Mouse (Mus musculus) activated CD4-positive, CD25-positive, alpha-beta regulatory T cell, adult 4 months (primary cell): ENCODE results near the gene Gm27027. TPM values are rescaled to one million over a fixed set of nuclear protein-coding genes. Genes with fewer than 3 reads are reported as not detected.

ENCODE experiments used
- ATAC-seq: one replicate; pipeline ENCODE4 v1.8.0; 2017
- polyA plus RNA-seq, 2 experiments: library from polyadenylated mRNA; unstranded; fragments of 100-300 nt; shearing (Covaris generic); gene quantifications; one replicate each; pipeline ENCODE4 v1.2.1; 2017

Gene Gm27027
- polyA plus RNA-seq, 2 experiments from 2014 or later, result not detected

DNA sequence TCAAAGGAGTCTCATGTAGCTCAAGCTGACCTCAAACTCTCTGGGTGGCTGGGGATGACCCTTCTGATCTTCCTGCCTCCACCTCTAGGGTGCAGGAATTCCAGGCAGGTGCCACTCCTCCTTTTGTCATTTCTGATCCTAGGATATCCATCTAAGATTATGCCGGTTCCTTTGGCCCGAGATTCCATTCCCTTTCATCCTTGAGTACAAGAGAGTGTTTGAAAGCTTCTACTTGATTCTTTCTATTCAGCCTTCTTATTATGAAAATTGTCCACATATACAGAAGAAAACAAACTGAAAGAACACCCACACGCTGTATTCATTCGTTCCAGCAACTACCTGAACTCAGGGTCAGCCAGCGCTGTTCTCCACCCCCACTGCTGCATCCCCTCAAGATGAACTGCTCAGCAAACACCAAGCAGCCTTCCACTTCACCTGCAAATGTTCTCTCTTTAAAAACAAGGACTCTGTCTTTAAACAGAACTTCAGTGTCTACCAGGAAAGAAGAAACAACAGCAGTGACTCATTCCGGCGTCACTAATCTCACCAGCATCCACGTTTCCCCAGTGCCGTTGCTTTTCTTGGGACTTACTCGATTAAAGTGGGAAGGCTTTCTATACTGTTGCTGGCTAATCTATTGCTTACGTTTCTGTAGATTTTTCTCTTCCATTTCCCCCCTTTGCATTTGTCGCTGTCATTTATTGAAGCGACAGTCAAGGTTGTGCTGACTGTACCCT lies 68.3 kb downstream of the Gm27027 start:
- no peak for ATAC-seq

DNA sequence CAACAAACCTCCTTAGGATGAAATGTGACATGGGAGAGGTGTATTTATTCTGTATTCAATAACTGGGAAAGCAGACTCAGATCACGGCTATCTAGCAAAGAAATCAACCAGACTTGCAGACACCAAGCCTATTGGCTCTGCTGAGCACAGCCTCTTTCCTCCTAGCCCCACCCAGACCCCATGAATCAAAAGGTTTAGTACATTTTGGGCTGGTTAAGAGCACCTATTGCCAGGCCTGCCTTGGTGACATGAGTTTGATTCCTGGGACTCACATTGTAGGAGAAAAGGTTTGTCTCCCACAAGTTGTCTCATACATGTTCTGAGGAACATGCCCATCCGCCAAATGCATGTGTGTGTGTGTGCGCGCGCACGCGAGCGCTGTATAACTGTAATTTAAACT lies 70.0 kb downstream of the Gm27027 start:
- no peak for ATAC-seq

GRCm38 (mm10) chr2:93919093-93919492 lies 77.1 kb downstream of the Gm27027 start:
- ATAC-seq, result no peak

DNA sequence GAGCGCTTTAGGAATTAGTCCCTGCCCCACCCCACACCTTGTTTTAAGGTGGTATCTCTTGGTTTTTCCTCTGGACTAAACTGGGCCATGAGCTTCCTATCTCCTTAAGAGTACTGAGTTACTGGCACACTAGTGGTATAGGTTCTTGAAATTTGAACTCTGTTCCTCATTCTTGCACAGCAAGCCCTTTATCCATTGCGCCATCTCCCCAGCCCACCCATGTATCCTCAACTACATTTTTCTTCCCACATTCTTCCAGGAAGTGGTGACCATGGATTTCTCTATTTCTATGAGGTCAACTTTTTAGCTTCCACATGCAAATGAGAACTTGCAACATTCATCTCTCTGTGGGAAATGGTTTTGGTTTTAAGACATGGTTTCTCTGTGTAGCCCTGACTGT lies 82.6 kb downstream of the Gm27027 start:
- ATAC-seq, result no peak

- no peak for ATAC-seq
Measured at GRCm38 (mm10) chr2:93911942-93912341, 84.2 kb downstream of the Gm27027 start.

DNA sequence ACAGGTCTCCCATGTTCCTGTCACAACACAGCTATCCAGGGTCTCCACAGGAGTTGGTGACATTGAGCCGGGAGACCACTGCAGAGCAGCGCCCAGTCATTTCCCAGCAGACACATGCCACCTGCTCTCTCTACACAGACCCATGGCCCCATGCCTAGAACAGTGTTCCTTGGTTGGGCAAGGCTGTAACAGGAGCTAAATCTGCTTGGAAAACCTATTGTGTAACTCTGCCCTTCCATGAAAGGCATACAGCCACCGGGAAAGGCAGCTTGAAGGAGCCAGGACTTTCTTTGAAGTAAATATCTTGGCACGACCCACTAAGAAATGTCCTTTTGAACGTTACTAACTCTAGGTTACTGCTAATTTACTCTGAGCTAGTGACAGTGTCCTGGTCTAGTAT lies 86.4 kb downstream of the Gm27027 start:
- ATAC-seq, result no peak

- ATAC-seq, result no peak
Measured at GRCm38 (mm10) chr2:93907519-93908294, 88.4 kb downstream of the Gm27027 start.

Other genes starting within 250 kb of the Gm27027 start
- 10 to 100 TPM; 12.6 to 15.0 TPM for gene Ext2, start 173.8 kb downstream of the Gm27027 start, polyA plus RNA-seq
- 10 to 100 TPM; 14.1 to 17.1 TPM for gene Accs, start 146.4 kb downstream of the Gm27027 start, polyA plus RNA-seq
- gene Accsl, start 127.2 kb downstream of the Gm27027 start, polyA plus RNA-seq, result not detected
- gene Gm13889, start 39.2 kb downstream of the Gm27027 start, polyA plus RNA-seq, result not detected
- 10 to 100 TPM; 44.5 to 56.2 TPM for gene Alkbh3, start 14.5 kb upstream of the Gm27027 start, polyA plus RNA-seq
- 10 to 100 TPM; 72.0 to 73.4 TPM for gene Hsd17b12, start 161.6 kb upstream of the Gm27027 start, polyA plus RNA-seq